Mouse (Mus musculus) bone marrow, adult 2 months (tissue): ENCODE results near the gene Map2k7.

Source experiments
- CTCF ChIP-seq: fragments of 200-500 bp; IDR thresholded peaks from 2 replicates; pipeline ENCODE4 v1.5.1; 2011; ENCODE audit warnings: low read length, control low read depth; ENCODE audit not compliant: control insufficient read depth, insufficient read depth
- POLR2A ChIP-seq: fragments of 200-500 bp; IDR thresholded peaks from 2 replicates; pipeline ENCODE4 v1.6.1; 2011; ENCODE audit warnings: low read depth, mild to moderate bottlenecking, control low read depth, low read length, borderline replicate concordance; ENCODE audit not compliant: control insufficient read depth

DNA sequence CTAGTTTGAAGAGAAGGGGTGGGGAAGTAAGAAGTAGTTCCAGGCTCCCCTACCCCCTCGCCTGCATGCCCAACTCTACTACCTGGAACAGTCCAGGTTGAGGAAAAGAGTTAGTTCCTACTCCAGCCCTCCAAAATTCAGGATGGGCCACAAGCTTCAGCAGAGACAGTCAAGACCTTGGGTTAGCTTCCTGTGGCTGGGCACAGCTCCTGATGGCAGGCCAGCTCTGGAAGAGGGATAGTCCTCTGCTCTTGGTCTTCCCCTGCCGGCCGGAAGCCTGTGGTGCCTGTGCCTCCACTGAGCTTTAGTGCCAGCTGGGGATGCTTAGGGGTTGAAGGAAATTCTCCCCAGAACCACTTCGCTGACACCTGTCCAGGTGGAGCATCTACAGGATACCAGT, 12.2 kb upstream of the Map2k7 start:
- TF ChIP-seq CTCF (no peak), POLR2A (no peak)
